Mouse (Mus musculus): ENCODE measurements around the gene 2010111I01Rik. TPM values are rescaled to one million over a fixed set of nuclear protein-coding genes. Genes with fewer than 3 reads are reported as not detected.
A peak's percentile ranks its signal among the peaks of the same experiment; 100 is the strongest.
"Not testable (repeated sequence)": the region's sequence is repeated elsewhere in the genome, so short reads cannot be mapped to it uniquely, and the experiment has no call there.

2010111I01Rik gene
- 34.6 and 43.5 TPM in 2 replicates for polyA plus RNA-seq (2016; fragmentation: Nextera tagmentation; extraction: Ambion mirVana)

DNA sequence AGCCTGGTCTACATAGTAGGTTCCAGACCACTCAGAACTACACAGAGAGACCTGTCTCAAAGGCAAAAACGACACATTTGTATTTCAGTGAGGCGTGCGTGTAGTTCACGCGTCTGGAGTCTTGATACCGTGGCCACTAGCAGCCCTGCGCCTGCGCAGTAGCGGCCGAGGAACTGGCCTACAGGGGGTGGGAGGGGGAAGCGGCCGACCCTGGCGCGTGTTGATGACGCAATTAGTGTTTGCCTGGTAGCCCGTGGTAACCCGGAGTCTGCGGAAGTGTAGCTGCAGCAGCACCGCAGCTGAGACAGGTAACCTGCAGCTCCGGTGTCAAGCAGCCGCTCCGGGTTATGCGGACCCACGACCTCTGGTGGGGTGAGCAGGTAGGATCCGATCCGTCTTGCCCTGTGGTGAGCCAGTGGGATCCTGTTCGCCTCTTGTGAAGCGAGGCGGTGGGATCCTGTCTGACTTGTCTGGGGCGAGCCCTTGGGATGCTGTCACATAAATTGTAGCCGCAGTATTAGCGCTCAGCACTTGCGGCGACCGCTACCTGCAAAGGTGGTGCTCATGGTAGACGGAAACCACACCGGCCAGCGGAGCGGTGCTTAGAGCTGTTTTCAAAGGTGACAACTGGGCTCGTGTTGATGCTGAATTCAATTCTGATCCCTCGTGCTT lies at the start of gene 2010111I01Rik:
Gene 2010111I01Rik (plus strand): TSS at position 254 of the 672 bp plus-strand sequence.
- H3K27ac ChIP-seq: peak within 1 kb of the TSS; percentile 81
- peak; percentile 97 for DNase-seq (ENCODE audit: low spot score)
- no peaks in the 10 kb centered on the region for H3K27me3 ChIP-seq (ENCODE audit: insufficient read depth, poor library complexity, severe bottlenecking)
- H3K9me3 ChIP-seq: no peaks in the 10 kb centered on the region
- H3K4me3 ChIP-seq: peak within 1 kb of the TSS; percentile 91
- peaks cover 4% of the 10 kb centered on the region for H3K36me3 ChIP-seq
- under 1% methylated on average over 41 of the region's 41 CpGs for WGBS
- H3K4me1 ChIP-seq (replicated peaks): peaks cover 13% of the 10 kb centered on the region

DNA sequence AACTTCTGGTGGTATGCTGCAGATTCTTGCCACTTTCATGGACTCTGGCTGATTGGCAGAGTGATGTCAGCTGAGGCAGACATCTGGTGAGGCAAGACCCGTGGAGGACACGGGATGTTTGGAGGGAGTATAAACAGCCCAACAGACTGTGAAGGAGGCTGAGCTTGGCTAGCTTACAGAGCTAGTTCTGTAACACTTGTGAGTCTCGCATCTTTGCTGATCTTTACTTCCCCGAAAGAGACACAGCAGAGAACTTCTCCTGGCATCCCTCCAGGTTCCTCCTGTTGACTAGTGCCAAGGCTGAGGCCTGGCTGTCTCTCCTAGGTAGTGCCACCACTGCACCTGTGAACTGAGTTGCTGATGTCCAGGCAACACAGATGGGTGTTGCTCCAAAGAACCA lies 48.0 kb upstream of the 2010111I01Rik start:
- Histone ChIP-seq H3K36me3 (no peaks in the 10 kb centered on the region), H3K27me3 (ENCODE audit: insufficient read depth, poor library complexity, severe bottlenecking) (no peaks in the 10 kb centered on the region), H3K4me1 (replicated peaks) (no peaks in the 10 kb centered on the region), H3K27ac (no peak overlapping the region), H3K9me3 (no peaks in the 10 kb centered on the region), H3K4me3 (no peak overlapping the region)
- DNase-seq (ENCODE audit: low spot score): no peak
- 79% methylated on average over 4 of the region's 4 CpGs for WGBS

DNA sequence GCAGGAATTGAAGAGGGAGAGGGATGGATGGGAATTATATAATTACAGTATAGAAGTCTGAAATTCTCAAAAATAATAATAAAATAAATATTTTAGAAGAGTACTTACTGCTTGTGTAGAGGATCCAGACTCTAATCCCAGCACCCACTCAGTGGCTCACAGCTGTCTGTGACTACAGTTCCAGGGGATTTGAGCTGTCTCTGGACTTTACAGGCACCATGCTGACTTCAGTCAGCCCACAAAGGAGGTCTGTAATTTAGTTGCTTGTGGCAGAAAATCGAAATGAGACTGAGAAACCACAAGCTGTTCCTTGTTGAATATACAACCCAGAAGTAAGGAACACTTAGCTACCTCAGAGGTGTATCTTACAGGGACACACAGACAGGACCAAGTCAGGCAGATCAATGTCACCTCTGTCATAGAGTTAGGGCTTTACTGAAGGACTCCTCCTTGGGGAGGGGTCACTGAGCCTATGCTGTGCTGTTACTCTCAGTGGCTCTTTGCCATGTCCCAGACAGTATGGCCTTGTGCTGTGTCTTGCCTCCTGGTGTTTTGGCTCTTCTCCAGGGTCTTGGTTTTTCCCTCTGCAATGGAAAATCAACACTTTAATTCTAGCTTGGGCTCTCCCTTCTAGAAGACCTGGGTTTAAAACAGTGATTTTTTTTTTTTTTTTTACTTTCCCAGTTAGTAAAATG lies 47.1 kb upstream of the 2010111I01Rik start:
- WGBS: 56% methylated on average over 1 of the region's 1 CpGs
- Histone ChIP-seq H3K4me3 (no peak overlapping the region), H3K4me1 (replicated peaks) (no peaks in the 10 kb centered on the region), H3K36me3 (no peaks in the 10 kb centered on the region), H3K27me3 (ENCODE audit: insufficient read depth, poor library complexity, severe bottlenecking) (no peaks in the 10 kb centered on the region), H3K27ac (no peak overlapping the region), H3K9me3 (no peaks in the 10 kb centered on the region)
- DNase-seq (ENCODE audit: low spot score): no peak

DNA sequence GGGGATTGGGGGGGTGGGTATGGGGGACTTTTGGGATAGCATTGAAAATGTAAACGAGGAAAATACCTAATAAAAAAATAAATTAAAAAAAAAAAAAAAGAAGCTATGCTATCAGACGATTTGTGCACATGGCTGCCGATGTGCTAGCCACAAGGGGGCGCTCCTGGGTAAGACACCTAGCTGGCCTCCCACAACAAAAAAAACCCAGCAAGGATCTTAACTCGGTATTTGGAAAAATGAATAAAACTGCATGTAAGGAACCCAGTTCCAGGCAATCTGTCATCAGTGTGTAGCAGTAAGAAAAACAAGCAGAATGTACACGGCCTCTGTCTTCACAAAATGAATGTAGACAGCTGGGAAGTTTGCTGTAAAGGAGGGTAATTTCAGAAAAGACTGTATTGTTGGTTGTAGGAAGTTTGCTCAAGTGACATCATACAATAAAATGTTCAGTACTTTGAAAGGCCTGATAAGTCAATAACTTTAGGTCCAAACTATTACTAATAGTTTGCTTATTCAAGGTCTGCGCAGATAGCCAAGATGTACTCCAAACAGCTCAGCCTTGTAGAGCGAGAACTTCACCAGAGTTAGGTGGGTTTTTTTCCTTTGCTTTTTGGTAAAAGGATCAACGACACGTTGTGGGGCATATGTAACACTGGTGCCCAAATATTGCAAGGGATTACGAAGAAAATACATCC lies 44.9 kb upstream of the 2010111I01Rik start:
- no peak overlapping the region for H3K27ac ChIP-seq
- H3K9me3 ChIP-seq: no peaks in the 10 kb centered on the region
- H3K36me3 ChIP-seq: no peaks in the 10 kb centered on the region
- WGBS: 43% methylated on average over 11 of the region's 11 CpGs
- no peaks in the 10 kb centered on the region for H3K4me1 ChIP-seq (replicated peaks)
- no peaks in the 10 kb centered on the region for H3K27me3 ChIP-seq (ENCODE audit: insufficient read depth, poor library complexity, severe bottlenecking)
- peak; percentile 68 for DNase-seq (ENCODE audit: low spot score)
- no peak overlapping the region for H3K4me3 ChIP-seq

- H3K27ac ChIP-seq: no peak overlapping the region
- WGBS: 77% methylated on average over 3 of the region's 3 CpGs
- no peak for DNase-seq (ENCODE audit: low spot score)
- no peaks in the 10 kb centered on the region for H3K4me1 ChIP-seq (replicated peaks)
- no peaks in the 10 kb centered on the region for H3K9me3 ChIP-seq
- no peaks in the 10 kb centered on the region for H3K36me3 ChIP-seq
- no peaks in the 10 kb centered on the region for H3K27me3 ChIP-seq (ENCODE audit: insufficient read depth, poor library complexity, severe bottlenecking)
- no peak overlapping the region for H3K4me3 ChIP-seq
Observed at GRCm38 (mm10) chr13:62922645-62923044, 42.0 kb upstream of the 2010111I01Rik start.

DNA sequence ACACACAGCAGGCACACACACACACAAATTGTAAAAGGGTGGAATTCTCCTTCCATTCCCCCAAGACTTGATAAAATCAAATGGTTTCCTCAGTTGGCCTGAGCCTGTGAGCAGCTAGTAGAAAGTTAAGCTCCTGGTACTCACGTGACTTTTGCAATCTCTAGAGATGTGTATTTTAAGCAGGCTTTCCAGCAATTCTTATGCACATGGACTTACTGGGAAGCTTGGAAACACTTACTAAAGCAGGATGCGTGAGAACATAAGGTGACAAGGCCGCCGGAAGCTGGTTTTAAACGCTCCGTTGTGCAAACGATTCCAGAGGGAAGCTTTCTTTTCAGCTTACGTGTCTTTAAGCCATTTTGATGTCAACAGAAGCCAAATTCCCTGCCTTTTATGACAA lies 41.5 kb upstream of the 2010111I01Rik start:
- no peak overlapping the region for H3K4me3 ChIP-seq
- H3K36me3 ChIP-seq: no peaks in the 10 kb centered on the region
- no peaks in the 10 kb centered on the region for H3K9me3 ChIP-seq
- H3K4me1 ChIP-seq (replicated peaks): no peaks in the 10 kb centered on the region
- no peaks in the 10 kb centered on the region for H3K27me3 ChIP-seq (ENCODE audit: insufficient read depth, poor library complexity, severe bottlenecking)
- 82% methylated on average over 8 of the region's 8 CpGs for WGBS
- no peak overlapping the region for H3K27ac ChIP-seq
- DNase-seq (ENCODE audit: low spot score): no peak

DNA sequence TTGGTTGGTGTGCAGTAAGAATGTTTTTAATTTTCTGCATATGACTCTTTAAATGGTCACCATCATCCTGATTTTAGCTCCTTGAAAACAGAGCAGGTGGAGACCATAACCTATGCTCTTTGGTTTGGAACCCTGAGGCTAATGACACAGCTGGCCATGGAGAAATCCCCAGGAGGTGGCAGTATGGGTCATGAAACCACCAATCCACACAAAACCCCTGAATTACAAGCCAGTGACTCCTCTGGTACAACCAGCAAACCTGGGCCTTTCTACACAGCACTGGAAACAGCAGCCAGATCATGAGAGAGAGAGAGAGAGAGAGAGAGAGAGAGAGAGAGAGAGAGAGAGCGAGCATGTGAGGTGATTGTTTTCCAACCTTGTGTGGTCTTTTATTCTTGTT lies 38.2 kb upstream of the 2010111I01Rik start:
- no peaks in the 10 kb centered on the region for H3K9me3 ChIP-seq
- WGBS: 81% methylated on average over 1 of the region's 1 CpGs
- no peaks in the 10 kb centered on the region for H3K36me3 ChIP-seq
- no peak overlapping the region for H3K4me3 ChIP-seq
- no peak overlapping the region for H3K27ac ChIP-seq
- no peaks in the 10 kb centered on the region for H3K4me1 ChIP-seq (replicated peaks)
- peak; percentile 40 for DNase-seq (ENCODE audit: low spot score)
- H3K27me3 ChIP-seq (ENCODE audit: insufficient read depth, poor library complexity, severe bottlenecking): no peaks in the 10 kb centered on the region

GRCm38 (mm10) chr13:62927470-62927869 lies 37.2 kb upstream of the 2010111I01Rik start:
- Histone ChIP-seq H3K27ac (no peak overlapping the region), H3K4me3 (no peak overlapping the region), H3K27me3 (ENCODE audit: insufficient read depth, poor library complexity, severe bottlenecking) (no peaks in the 10 kb centered on the region), H3K9me3 (no peaks in the 10 kb centered on the region), H3K36me3 (no peaks in the 10 kb centered on the region), H3K4me1 (replicated peaks) (no peaks in the 10 kb centered on the region)
- WGBS: 88% methylated on average over 1 of the region's 1 CpGs
- DNase-seq (ENCODE audit: low spot score): no peak

DNA sequence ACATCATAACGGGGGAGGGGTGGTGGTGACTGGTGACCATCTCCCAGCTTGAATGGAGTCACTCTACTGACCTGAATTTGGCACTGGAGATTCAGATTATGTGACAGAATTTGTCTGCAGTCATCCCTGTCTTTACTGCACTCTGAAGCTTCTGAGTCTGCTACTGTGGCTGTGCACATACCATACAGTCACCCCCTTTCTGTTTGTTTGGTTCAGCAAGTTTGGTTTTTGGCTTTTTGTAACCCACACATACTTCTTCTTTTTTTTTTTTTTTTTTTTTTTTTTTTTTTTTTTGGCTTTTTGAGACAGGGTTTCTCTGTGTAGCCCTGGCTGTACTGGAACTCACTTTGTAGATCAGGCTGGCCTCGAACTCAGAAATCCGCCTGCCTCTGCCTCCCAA lies 35.5 kb upstream of the 2010111I01Rik start:
- H3K27ac ChIP-seq; DNase-seq (ENCODE audit: low spot score); H3K4me1 ChIP-seq (replicated peaks); H3K4me3 ChIP-seq; H3K36me3 ChIP-seq; H3K27me3 ChIP-seq (ENCODE audit: insufficient read depth, poor library complexity, severe bottlenecking); H3K9me3 ChIP-seq: not testable (repeated sequence)
- WGBS: 96% methylated on average over 3 of the region's 3 CpGs

DNA sequence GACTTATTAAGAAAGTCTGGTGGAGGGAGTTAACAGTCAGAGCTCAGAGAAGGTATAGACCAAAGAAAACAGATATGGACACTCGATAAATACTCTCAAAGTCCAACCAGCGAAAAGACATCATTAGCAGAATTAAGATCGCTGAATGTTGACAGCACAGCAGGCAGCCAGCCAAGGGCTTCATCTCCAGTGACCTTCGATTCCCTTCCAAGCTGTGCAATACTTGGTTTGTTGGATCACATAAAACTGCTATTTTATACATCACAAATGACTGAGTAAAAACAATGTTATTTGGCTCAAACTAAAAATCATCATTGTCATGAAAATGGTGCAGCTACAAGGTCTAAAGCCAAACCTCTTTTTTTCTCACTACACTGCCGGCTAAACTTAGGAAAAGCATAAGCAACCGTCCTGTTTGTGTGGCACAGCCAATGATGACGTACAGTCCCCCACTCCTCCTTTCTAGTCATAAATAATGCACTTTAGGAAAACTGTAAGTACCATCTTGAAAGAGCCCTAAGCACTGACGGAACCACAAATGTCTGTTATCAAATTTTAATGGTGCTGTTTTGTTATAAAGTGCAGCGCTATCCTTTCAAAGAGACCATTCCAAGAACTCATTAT lies 34.8 kb upstream of the 2010111I01Rik start:
- H3K4me1 ChIP-seq (replicated peaks): no peaks in the 10 kb centered on the region
- no peak for DNase-seq (ENCODE audit: low spot score)
- H3K4me3 ChIP-seq: no peak overlapping the region
- 88% methylated on average over 9 of the region's 9 CpGs for WGBS
- no peaks in the 10 kb centered on the region for H3K9me3 ChIP-seq
- no peaks in the 10 kb centered on the region for H3K36me3 ChIP-seq
- H3K27me3 ChIP-seq (ENCODE audit: insufficient read depth, poor library complexity, severe bottlenecking): no peaks in the 10 kb centered on the region
- H3K27ac ChIP-seq: no peak overlapping the region

- 66% methylated on average over 4 of the region's 4 CpGs for WGBS
- no peaks in the 10 kb centered on the region for H3K9me3 ChIP-seq
- H3K27me3 ChIP-seq (ENCODE audit: insufficient read depth, poor library complexity, severe bottlenecking): no peaks in the 10 kb centered on the region
- H3K4me3 ChIP-seq: no peak overlapping the region
- DNase-seq (ENCODE audit: low spot score): no peak
- no peaks in the 10 kb centered on the region for H3K36me3 ChIP-seq
- no peak overlapping the region for H3K27ac ChIP-seq
- no peaks in the 10 kb centered on the region for H3K4me1 ChIP-seq (replicated peaks)
Observed at GRCm38 (mm10) chr13:62932452-62932851, 32.2 kb upstream of the 2010111I01Rik start.

DNA sequence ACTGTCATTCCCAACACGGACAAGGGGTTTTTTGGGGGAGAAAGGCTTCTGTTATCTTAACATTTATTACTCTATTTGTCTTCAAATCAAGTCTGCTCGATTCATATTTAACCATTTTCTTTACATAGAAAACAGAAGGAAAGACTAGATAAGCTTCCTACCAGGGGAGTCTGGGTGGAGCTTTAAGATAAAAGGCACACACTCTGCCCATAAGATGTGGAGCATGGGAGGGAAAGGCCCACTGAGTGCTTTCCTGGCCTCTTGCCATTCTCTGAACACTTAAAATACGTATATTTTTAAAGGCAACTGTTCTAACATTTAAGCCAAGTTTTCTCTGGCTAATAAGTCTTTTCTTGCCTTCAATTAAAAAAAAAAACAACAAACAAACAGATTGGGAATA lies 25.3 kb upstream of the 2010111I01Rik start:
- WGBS: 84% methylated on average over 3 of the region's 3 CpGs
- no peak for DNase-seq (ENCODE audit: low spot score)
- Histone ChIP-seq H3K36me3 (no peaks in the 10 kb centered on the region), H3K4me3 (no peak overlapping the region), H3K9me3 (no peaks in the 10 kb centered on the region), H3K27me3 (ENCODE audit: insufficient read depth, poor library complexity, severe bottlenecking) (no peaks in the 10 kb centered on the region), H3K4me1 (replicated peaks) (no peaks in the 10 kb centered on the region), H3K27ac (no peak overlapping the region)

- H3K36me3 ChIP-seq: no peaks in the 10 kb centered on the region
- no peaks in the 10 kb centered on the region for H3K9me3 ChIP-seq
- H3K4me1 ChIP-seq (replicated peaks): no peaks in the 10 kb centered on the region
- no peak overlapping the region for H3K27ac ChIP-seq
- no peak for DNase-seq (ENCODE audit: low spot score)
- 91% methylated on average over 4 of the region's 4 CpGs for WGBS
- no peaks in the 10 kb centered on the region for H3K27me3 ChIP-seq (ENCODE audit: insufficient read depth, poor library complexity, severe bottlenecking)
- H3K4me3 ChIP-seq: no peak overlapping the region
Observed at GRCm38 (mm10) chr13:62939797-62940196, 24.9 kb upstream of the 2010111I01Rik start.

Data from hindbrain, embryonic 10.5 days (tissue).